7 mouse cellular contexts compared by ENCODE assay signal in the genomic region with DNA sequence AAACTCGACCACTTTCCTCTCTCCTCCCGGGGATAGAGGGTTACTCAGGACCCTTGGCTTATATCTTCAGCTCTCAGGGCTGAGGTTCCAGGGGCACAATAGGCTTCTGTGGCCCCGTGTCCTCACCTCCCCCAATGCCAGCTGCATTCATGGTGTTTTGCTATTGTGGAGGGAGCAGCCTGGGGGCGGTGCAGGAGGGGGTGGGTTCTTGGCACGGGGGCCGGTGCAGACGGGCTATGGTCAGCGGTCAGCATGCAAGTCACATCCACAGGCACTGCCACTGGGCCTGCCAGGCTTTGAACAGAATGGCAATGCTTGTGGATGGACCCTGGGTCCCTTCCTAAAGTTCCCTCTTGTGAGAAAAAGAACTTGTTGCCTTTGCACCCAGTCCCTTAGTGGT. TPM values are rescaled to one million over a fixed set of nuclear protein-coding genes. Genes with fewer than 3 reads are reported as not detected.
DNase-seq lines count a peak whose midpoint lies in the region; ATAC-seq lines count a peak whose summit lies in the region.

No protein-coding gene starts in this region.

- H3K4me2 ChIP-seq in forebrain, embryonic 14.5 days (ENCODE audit: low read length) = peak overlapping the region; percentile 98
- H3K4me2 ChIP-seq in midbrain, embryonic 13.5 days (replicated peaks) = peak overlapping the region; percentile 99

- DNase-seq in testis, postnatal 10 days (ENCODE audit: low spot score) = peak; percentile 53
- DNase-seq in testis, postnatal 14 days (ENCODE audit: low spot score) = no peak
- peak; percentile 70 for DNase-seq in forebrain, embryonic 14.5 days (ENCODE audit: low spot score)
- peak; percentile 89 for DNase-seq in layer of hippocampus, adult 9-11 months
- DNase-seq in spleen, adult 12 weeks (ENCODE audit: low spot score) = no peak

- peak; percentile 40 for ATAC-seq in forebrain, embryonic 14.5 days
- peak; percentile 62 for ATAC-seq in midbrain, embryonic 13.5 days
- ATAC-seq in CD4-positive, CD25-positive, alpha-beta regulatory T cell, adult 4 months = no peak

- WGBS in forebrain, embryonic 14.5 days = 9% methylated on average over 8 of the region's 8 CpGs
- WGBS in midbrain, embryonic 13.5 days = 21% methylated on average over 8 of the region's 8 CpGs

- no peaks in the 10 kb centered on the region for H3K36me3 ChIP-seq in forebrain, embryonic 14.5 days (ENCODE audit: control insufficient read depth, insufficient read depth, low read length)
- H3K36me3 ChIP-seq in midbrain, embryonic 13.5 days = no peaks in the 10 kb centered on the region

- H3K4me1 ChIP-seq in forebrain, embryonic 14.5 days (ENCODE audit: control insufficient read depth, insufficient read depth, low read length) = peaks cover 30% of the 10 kb centered on the region
- H3K4me1 ChIP-seq in midbrain, embryonic 13.5 days (replicated peaks) = peaks cover 49% of the 10 kb centered on the region

- H3K27me3 ChIP-seq in forebrain, embryonic 14.5 days (replicated peaks; ENCODE audit: control insufficient read depth, insufficient read depth, low read length) = no peaks in the 10 kb centered on the region
- peaks cover 12% of the 10 kb centered on the region; the same call in 1 of the 2 replicates for H3K27me3 ChIP-seq in midbrain, embryonic 13.5 days

- no peak overlapping the region for H3K9ac ChIP-seq in forebrain, embryonic 14.5 days (ENCODE audit: low read length)
- no peak overlapping the region for H3K9ac ChIP-seq in midbrain, embryonic 13.5 days (replicated peaks)

- H3K27ac ChIP-seq in forebrain, embryonic 14.5 days (ENCODE audit: low read depth, low read length) = peak overlapping the region; percentile 68
- peak overlapping the region; percentile 65 for H3K27ac ChIP-seq in midbrain, embryonic 13.5 days

- H3K9me3 ChIP-seq in forebrain, embryonic 14.5 days (replicated peaks; ENCODE audit: control insufficient read depth, low read length) = no peaks in the 10 kb centered on the region
- H3K9me3 ChIP-seq in midbrain, embryonic 13.5 days = no peaks in the 10 kb centered on the region

- no peak overlapping the region for H3K4me3 ChIP-seq in forebrain, embryonic 14.5 days (ENCODE audit: low read depth, low read length)
- 0 out of 2 replicates have a peak overlapping the region, but pooled peaks have one; percentile 60 for H3K4me3 ChIP-seq in midbrain, embryonic 13.5 days (replicated peaks)

RNA-seq across cellular contexts. Expression of gene Zcchc24, which starts 2.9 kb away (rescaled TPM):
- 8.0 and 9.8 TPM in 2 replicates for polyA plus RNA-seq in forebrain, embryonic 14.5 days (2014; fragmentation: Nextera tagmentation; extraction: Ambion mirVana)
- polyA plus RNA-seq in midbrain, embryonic 13.5 days (2015; fragmentation: Nextera tagmentation; extraction: Ambion mirVana) = 7.3 and 9.3 TPM in 2 replicates
- 1 to 10 TPM in 1 of 2 experiments, under 1 TPM in 1; 0.84 to 1.3 TPM for polyA plus RNA-seq in CD4-positive, CD25-positive, alpha-beta regulatory T cell, adult 4 months (2017; shearing (Covaris generic))

Comparison
In these comparisons a context has a peak if more than half of its experiments do, and no peak if none do; other contexts are left out.
1. DNase-seq: peak in testis, postnatal 10 days (single experiment), forebrain, embryonic 14.5 days (single experiment) and layer of hippocampus, adult 9-11 months (single experiment); none in testis, postnatal 14 days (single experiment) and spleen, adult 12 weeks (single experiment).